In genomic region chr13:99899670-99900556, GRCm38 (mm10) we compare ENCODE assay signal across 11 mouse cellular contexts. TPM values are rescaled to one million over a fixed set of nuclear protein-coding genes. Genes with fewer than 3 reads are reported as not detected.
A peak's percentile ranks its signal among the peaks of the same experiment; 100 is the strongest.
DNase-seq lines count a peak whose midpoint lies in the region; ATAC-seq and TF ChIP-seq lines count a peak whose summit lies in the region.
"Had no signal": no experiment of that assay in that cellular context is flagged by ENCODE, and none has a peak within 500 bp of the region (broad histone marks: within the 10 kb centered on the region; RNA-seq: fewer than 3 reads in every experiment).

No protein-coding gene starts in this region.

- H3K9me3 ChIP-seq in limb, embryonic 12.5 days = no peaks in the 10 kb centered on the region
- no peaks in the 10 kb centered on the region for H3K9me3 ChIP-seq in liver, postnatal 0 days (ENCODE audit: low read length)

- H3K27me3 ChIP-seq in testis, adult 2 months (ENCODE audit: control insufficient read depth, insufficient read depth, low read length) = peaks cover 2% of the 10 kb centered on the region; the same call in 1 of the 2 replicates
- peaks cover 50% of the 10 kb centered on the region for H3K27me3 ChIP-seq in limb, embryonic 12.5 days
- H3K27me3 ChIP-seq in liver, postnatal 0 days (ENCODE audit: insufficient read depth, low read length) = peaks cover 29% of the 10 kb centered on the region

- peak overlapping the region; percentile 42 for H3K4me3 ChIP-seq in testis, adult 2 months (ENCODE audit: control insufficient read depth, low read depth, low read length)
- peak overlapping the region; percentile 22; the same call in 1 of the 2 replicates for H3K4me3 ChIP-seq in limb, embryonic 12.5 days (replicated peaks)
- no peak overlapping the region for H3K4me3 ChIP-seq in liver, postnatal 0 days (ENCODE audit: low read depth, low read length)
- H3K4me3 ChIP-seq: megakaryocyte, embryonic 14.5 days had no signal

- TF ChIP-seq POLR2A in testis, adult 2 months (IDR thresholded peaks at IDR 0.05; ENCODE audit: control insufficient read depth, low read depth, low read length) = no peak

- no peak for TF ChIP-seq EP300 in liver, postnatal 0 days (IDR thresholded peaks at IDR 0.05; ENCODE audit: low read depth)

- peak overlapping the region; percentile 44 for H3K4me2 ChIP-seq in limb, embryonic 12.5 days
- no peak overlapping the region for H3K4me2 ChIP-seq in liver, postnatal 0 days (ENCODE audit: low read depth, low read length)

- H3K9ac ChIP-seq in limb, embryonic 12.5 days (replicated peaks) = no peak overlapping the region
- no peak overlapping the region for H3K9ac ChIP-seq in liver, postnatal 0 days (replicated peaks)

- DNase-seq in embryo, embryonic 9.5 days (ENCODE audit: extremely low spot score) = peak; percentile 22
- no peak for DNase-seq in embryo, embryonic 11 days
- DNase-seq in testis, postnatal 10 days (ENCODE audit: low spot score) = no peak
- no peak for DNase-seq in adrenal gland, adult 18-20 months (ENCODE audit: low spot score in 2 of 2)
- DNase-seq in urinary bladder, postnatal 4 days (ENCODE audit: low spot score in 2 of 2) = no peak
- DNase-seq in liver, postnatal 0 days = no peak

- peaks cover 12% of the 10 kb centered on the region for H3K4me1 ChIP-seq in testis, adult 2 months (ENCODE audit: control insufficient read depth, insufficient read depth, low read length)
- H3K4me1 ChIP-seq in limb, embryonic 12.5 days (replicated peaks) = peaks cover 10% of the 10 kb centered on the region
- H3K4me1 ChIP-seq in liver, postnatal 0 days (ENCODE audit: insufficient read depth) = no peaks in the 10 kb centered on the region

- no peaks in the 10 kb centered on the region for H3K36me3 ChIP-seq in testis, adult 2 months (ENCODE audit: control insufficient read depth, insufficient read depth, low read length)
- H3K36me3 ChIP-seq in limb, embryonic 12.5 days = no peaks in the 10 kb centered on the region
- H3K36me3 ChIP-seq in liver, postnatal 0 days (replicated peaks; ENCODE audit: insufficient read depth, low read length) = no peaks in the 10 kb centered on the region

- 6% methylated on average over 38 of the region's 38 CpGs for WGBS in limb, embryonic 12.5 days
- WGBS in liver, postnatal 0 days (ENCODE audit: insufficient replicate concordance) = 11% methylated on average over 38 of the region's 38 CpGs

- H3K27ac ChIP-seq in testis, adult 2 months (ENCODE audit: control insufficient read depth, insufficient read depth, low read depth, low read length) = no peak overlapping the region
- H3K27ac ChIP-seq in limb, embryonic 12.5 days = no peak overlapping the region
- no peak overlapping the region for H3K27ac ChIP-seq in liver, postnatal 0 days (ENCODE audit: low read depth)

- ATAC-seq in limb, embryonic 12.5 days (ENCODE audit: insufficient number of reproducible peaks, insufficient read depth, low FRiP score, low TSS enrichment, low read depth) = no peak; the same call in 1 of the 2 replicates
- ATAC-seq in liver, postnatal 0 days = no peak
- ATAC-seq: CD4-positive, CD25-positive, alpha-beta regulatory T cell, adult 4 months had no signal

- TF ChIP-seq CTCF in testis, adult 2 months (IDR thresholded peaks at IDR 0.05; ENCODE audit: control insufficient read depth, insufficient read depth, insufficient replicate concordance, low read depth, low read length) = no peak
- no peak for TF ChIP-seq CTCF in liver, postnatal 0 days (IDR thresholded peaks at IDR 0.05; ENCODE audit: low read depth)

RNA-seq across cellular contexts. Expression of gene Cartpt, which starts 1.0 kb away (rescaled TPM):
- 0.10 TPM in 1 of 2 replicates, not detected in the other for polyA plus RNA-seq in testis, adult 2 months (2012; rRNA removed)
- 0.36 TPM in 1 of 2 replicates, not detected in the other for polyA plus RNA-seq in limb, embryonic 12.5 days (2016; fragmentation: Nextera tagmentation; extraction: Ambion mirVana)
- 10 to 100 TPM in 1 of 2 experiments, 1 to 10 TPM in 1; 6.7 to 14.4 TPM for total RNA-seq in adrenal gland, adult 18-20 months (2021)
- polyA plus RNA-seq in liver, postnatal 0 days (2015; fragmentation: Nextera tagmentation; extraction: Ambion mirVana) = not detected in 2 replicates
- total RNA-seq: hematopoietic stem cell, adult 5-6 weeks had no signal
- polyA plus RNA-seq: CD4-positive, CD25-positive, alpha-beta regulatory T cell, adult 4 months had no signal
